Mouse (Mus musculus) forelimb bud, embryonic 11.5 days (tissue): Measurements from ENCODE around the gene Olfr1298.

Experiments used
- DNase-seq: peaks from one replicate; pipeline ENCODE4 v3.0.0-alpha.2; 2012; ENCODE audit warnings: low read depth, low spot score

Olfr1298 gene

DNA sequence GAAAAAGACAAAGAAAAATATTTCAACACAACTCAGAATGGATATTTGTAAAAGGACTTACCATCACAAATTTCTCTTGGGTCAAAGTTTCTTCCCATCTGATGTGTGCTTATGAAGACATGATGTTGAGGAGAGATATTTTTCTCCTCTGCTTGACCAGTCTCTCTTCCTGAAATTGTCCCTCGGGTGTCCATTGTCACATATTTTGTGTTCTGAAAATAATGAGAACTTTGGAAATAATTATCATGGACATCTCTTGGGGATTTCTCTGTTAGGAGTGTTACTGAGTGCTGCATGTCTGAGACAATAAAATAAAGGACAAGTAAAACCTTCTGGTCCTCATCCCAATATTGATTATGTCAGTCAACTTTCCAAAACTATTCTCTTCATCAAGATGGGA lies at the start of gene Olfr1298:
Olfr1298 (minus strand) TSS at position 101 of the 400 bp plus-strand sequence.
- no peak for DNase-seq

- no peak for DNase-seq
Measured at GRCm38 (mm10) chr2:111661119-111661518, 12.1 kb upstream of the Olfr1298 start, which contains the start of gene Olfr1299. Gene Olfr1299, plus strand, starts transcription at chr2:111661419.

DNA sequence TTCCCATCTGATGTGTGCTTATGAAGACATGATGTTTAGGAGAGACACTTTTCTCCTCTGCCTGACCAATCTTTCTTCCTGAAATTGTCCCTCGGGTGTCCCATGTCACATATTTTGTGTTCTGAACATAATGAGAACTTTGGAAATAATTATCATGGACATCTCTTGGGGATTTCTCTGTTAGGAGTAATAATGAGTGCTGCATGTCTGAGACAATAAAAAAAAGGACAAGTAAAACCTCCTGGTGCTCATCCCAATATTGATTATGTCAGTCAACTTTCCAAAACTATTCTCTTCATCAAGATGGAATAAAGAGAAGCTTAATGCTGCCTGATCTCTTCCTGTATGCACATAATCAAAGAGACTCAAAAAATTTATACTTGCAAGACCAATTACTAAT lies 22.6 kb downstream of the Olfr1298 start, which contains the start of gene Olfr1297:
Olfr1297 (minus strand) TSS at position 101 of the 400 bp plus-strand sequence.
- DNase-seq: no peak
